Mouse (Mus musculus): Measurements from ENCODE around the gene Crnkl1.

DNA sequence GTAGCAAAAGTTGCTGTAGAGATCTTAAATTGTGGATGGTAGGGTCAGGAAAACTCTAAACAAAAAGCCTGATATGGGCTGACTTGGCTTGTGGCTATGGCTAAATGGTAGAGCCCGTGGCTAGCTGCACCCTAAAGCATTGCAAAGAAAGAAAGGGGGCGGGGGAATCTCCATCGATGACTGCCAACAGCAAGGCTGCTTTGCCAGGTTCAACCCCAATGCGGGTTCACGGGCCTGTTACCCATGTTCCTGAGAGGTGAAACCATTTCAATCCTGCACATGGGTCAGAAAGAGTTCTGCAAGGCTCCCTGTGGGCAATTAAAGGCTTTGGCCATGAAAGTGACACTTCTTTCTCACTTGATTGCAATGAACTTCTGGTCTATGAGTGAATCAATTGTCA is 52.9 kb downstream of the Crnkl1 start:
- TF ChIP-seq CTCF (IDR thresholded peaks at IDR 0.05; ENCODE audit: control insufficient read depth, insufficient read depth, low read length) (no peak), POLR2A (IDR thresholded peaks at IDR 0.05; ENCODE audit: borderline replicate concordance, control insufficient read depth, low read depth, low read length) (no peak)
